Comparison of ENCODE assay signal across 8 mouse cellular contexts in genomic region chr11:101784488-101785142, GRCm38 (mm10). TPM values are rescaled to one million over a fixed set of nuclear protein-coding genes. Genes with fewer than 3 reads are reported as not detected.
A peak's percentile ranks its signal among the peaks of the same experiment; 100 is the strongest.
DNase-seq lines count a peak whose midpoint lies in the region; ATAC-seq lines count a peak whose summit lies in the region.

No protein-coding gene starts in this region.

- no peaks in the 10 kb centered on the region for H3K36me3 ChIP-seq in kidney, embryonic 14.5 days (ENCODE audit: control insufficient read depth, insufficient read depth, low read length)
- H3K36me3 ChIP-seq in embryonic facial prominence, embryonic 12.5 days, result no peaks in the 10 kb centered on the region
- no peaks in the 10 kb centered on the region for H3K36me3 ChIP-seq in hindbrain, embryonic 14.5 days (replicated peaks; ENCODE audit: control insufficient read depth, insufficient read depth)
- H3K36me3 ChIP-seq in liver, embryonic 12.5 days, result no peaks in the 10 kb centered on the region
- H3K36me3 ChIP-seq in neural tube, embryonic 15.5 days, result no peaks in the 10 kb centered on the region

- DNase-seq in kidney, adult 11 months, result no peak
- DNase-seq in ZHBTc4 (ENCODE audit: low read depth, low spot score), result peak; percentile 91
- DNase-seq in hindbrain, embryonic 14.5 days (ENCODE audit: low spot score), result peak; percentile 34
- DNase-seq in ovary, postnatal 36 days (ENCODE audit: low spot score), result no peak

- H3K27me3 ChIP-seq in kidney, embryonic 14.5 days (ENCODE audit: control insufficient read depth, insufficient read depth, low read length), result peaks cover 17% of the 10 kb centered on the region
- peaks cover 66% of the 10 kb centered on the region for H3K27me3 ChIP-seq in embryonic facial prominence, embryonic 12.5 days
- H3K27me3 ChIP-seq in hindbrain, embryonic 14.5 days (ENCODE audit: control insufficient read depth, insufficient read depth, low read length), result peaks cover 76% of the 10 kb centered on the region
- peaks cover 98% of the 10 kb centered on the region for H3K27me3 ChIP-seq in liver, embryonic 12.5 days (replicated peaks)
- peaks cover 78% of the 10 kb centered on the region for H3K27me3 ChIP-seq in neural tube, embryonic 15.5 days (replicated peaks)

- H3K27ac ChIP-seq in kidney, embryonic 14.5 days (ENCODE audit: low read depth, low read length), result peak overlapping the region; percentile 96
- H3K27ac ChIP-seq in embryonic facial prominence, embryonic 12.5 days, result peak overlapping the region; percentile 73
- H3K27ac ChIP-seq in hindbrain, embryonic 14.5 days, result no peak overlapping the region
- H3K27ac ChIP-seq in liver, embryonic 12.5 days, result no peak overlapping the region
- H3K27ac ChIP-seq in neural tube, embryonic 15.5 days (replicated peaks), result peak overlapping the region; percentile 84

- H3K9ac ChIP-seq in kidney, embryonic 14.5 days (ENCODE audit: low read depth, low read length), result peak overlapping the region; percentile 70
- H3K9ac ChIP-seq in embryonic facial prominence, embryonic 12.5 days, result peak overlapping the region; percentile 59
- peak overlapping the region; percentile 57 for H3K9ac ChIP-seq in hindbrain, embryonic 14.5 days
- peak overlapping the region; percentile 29 for H3K9ac ChIP-seq in liver, embryonic 12.5 days
- H3K9ac ChIP-seq in neural tube, embryonic 15.5 days (replicated peaks), result peak overlapping the region; percentile 54

- H3K4me2 ChIP-seq in kidney, embryonic 14.5 days (replicated peaks; ENCODE audit: low read depth, low read length), result peak overlapping the region; percentile 51
- H3K4me2 ChIP-seq in embryonic facial prominence, embryonic 12.5 days (replicated peaks), result peak overlapping the region; percentile 94
- peak overlapping the region; percentile 86 for H3K4me2 ChIP-seq in hindbrain, embryonic 14.5 days (replicated peaks)
- H3K4me2 ChIP-seq in liver, embryonic 12.5 days, result peak overlapping the region; percentile 82
- H3K4me2 ChIP-seq in neural tube, embryonic 15.5 days, result peak overlapping the region; percentile 100

- peak overlapping the region; percentile 55 for H3K4me3 ChIP-seq in kidney, embryonic 14.5 days (ENCODE audit: low read length)
- H3K4me3 ChIP-seq in embryonic facial prominence, embryonic 12.5 days, result peak overlapping the region; percentile 55
- peak overlapping the region; percentile 48 for H3K4me3 ChIP-seq in hindbrain, embryonic 14.5 days (replicated peaks; ENCODE audit: low read length)
- peak overlapping the region; percentile 55 for H3K4me3 ChIP-seq in liver, embryonic 12.5 days
- H3K4me3 ChIP-seq in neural tube, embryonic 15.5 days (replicated peaks), result peak overlapping the region; percentile 55

- H3K4me1 ChIP-seq in kidney, embryonic 14.5 days (ENCODE audit: control insufficient read depth, insufficient read depth, low read length), result 0 out of 2 replicates have a peak, but pooled peaks cover 11% of the 10 kb centered on the region
- peaks cover 9% of the 10 kb centered on the region; the same call in 1 of the 2 replicates for H3K4me1 ChIP-seq in embryonic facial prominence, embryonic 12.5 days
- peaks cover 18% of the 10 kb centered on the region for H3K4me1 ChIP-seq in hindbrain, embryonic 14.5 days (replicated peaks; ENCODE audit: control insufficient read depth, insufficient read depth, low read length)
- H3K4me1 ChIP-seq in liver, embryonic 12.5 days, result peaks cover 18% of the 10 kb centered on the region
- H3K4me1 ChIP-seq in neural tube, embryonic 15.5 days, result peaks cover 27% of the 10 kb centered on the region

- WGBS in kidney, embryonic 14.5 days, result 0% methylated on average over 62 of the region's 67 CpGs
- under 1% methylated on average over 64 of the region's 67 CpGs for WGBS in embryonic facial prominence, embryonic 12.5 days
- under 1% methylated on average over 58 of the region's 67 CpGs for WGBS in hindbrain, embryonic 14.5 days
- WGBS in liver, embryonic 12.5 days (ENCODE audit: insufficient replicate concordance), result under 1% methylated on average over 65 of the region's 67 CpGs
- 0% methylated on average over 46 of the region's 67 CpGs for WGBS in neural tube, embryonic 15.5 days

- ATAC-seq in kidney, embryonic 14.5 days (ENCODE audit: low FRiP score, low TSS enrichment), result peak; percentile 69
- peak; percentile 59 for ATAC-seq in embryonic facial prominence, embryonic 12.5 days (ENCODE audit: insufficient number of reproducible peaks, insufficient read depth, low FRiP score, low TSS enrichment)
- ATAC-seq in hindbrain, embryonic 14.5 days (ENCODE audit: low FRiP score), result peak; percentile 54
- peak; percentile 44 for ATAC-seq in liver, embryonic 12.5 days
- ATAC-seq in neural tube, embryonic 15.5 days (ENCODE audit: low FRiP score), result peak; percentile 65

- no peaks in the 10 kb centered on the region for H3K9me3 ChIP-seq in kidney, embryonic 14.5 days (ENCODE audit: control insufficient read depth, low read length)
- H3K9me3 ChIP-seq in embryonic facial prominence, embryonic 12.5 days, result no peaks in the 10 kb centered on the region
- no peaks in the 10 kb centered on the region for H3K9me3 ChIP-seq in hindbrain, embryonic 14.5 days (ENCODE audit: control insufficient read depth, low read length)
- H3K9me3 ChIP-seq in liver, embryonic 12.5 days (replicated peaks), result no peaks in the 10 kb centered on the region
- H3K9me3 ChIP-seq in neural tube, embryonic 15.5 days (replicated peaks), result no peaks in the 10 kb centered on the region

RNA-seq across cellular contexts. Expression of gene Etv4, which starts 0.6 kb away (rescaled TPM):
- 47.9 and 52.9 TPM in 2 replicates for polyA plus RNA-seq in kidney, embryonic 14.5 days (2014; fragmentation: Nextera tagmentation; extraction: Ambion mirVana)
- polyA plus RNA-seq in embryonic facial prominence, embryonic 12.5 days (2016; fragmentation: Nextera tagmentation; extraction: Ambion mirVana), result 17.0 and 25.2 TPM in 2 replicates
- 12.2 and 12.6 TPM in 2 replicates for polyA plus RNA-seq in hindbrain, embryonic 14.5 days (2014; fragmentation: Nextera tagmentation; extraction: Ambion mirVana)
- polyA plus RNA-seq in liver, embryonic 12.5 days (2016; fragmentation: Nextera tagmentation; extraction: Ambion mirVana), result 1.4 and 2.0 TPM in 2 replicates
- polyA plus RNA-seq in neural tube, embryonic 15.5 days (2015; fragmentation: Nextera tagmentation; extraction: Ambion mirVana), result 25.9 and 29.5 TPM in 2 replicates

RNA-seq across cellular contexts. Expression of gene Dhx8, which starts 51.9 kb away (rescaled TPM):
- polyA plus RNA-seq in kidney, embryonic 14.5 days (2014; fragmentation: Nextera tagmentation; extraction: Ambion mirVana), result 26.0 and 38.1 TPM in 2 replicates
- 48.1 and 50.4 TPM in 2 replicates for polyA plus RNA-seq in embryonic facial prominence, embryonic 12.5 days (2016; fragmentation: Nextera tagmentation; extraction: Ambion mirVana)
- 29.3 and 30.5 TPM in 2 replicates for polyA plus RNA-seq in hindbrain, embryonic 14.5 days (2014; fragmentation: Nextera tagmentation; extraction: Ambion mirVana)
- polyA plus RNA-seq in liver, embryonic 12.5 days (2016; fragmentation: Nextera tagmentation; extraction: Ambion mirVana), result 25.6 and 26.3 TPM in 2 replicates
- polyA plus RNA-seq in neural tube, embryonic 15.5 days (2015; fragmentation: Nextera tagmentation; extraction: Ambion mirVana), result 28.7 and 29.9 TPM in 2 replicates

Comparison
In these comparisons a context has a peak if more than half of its experiments do, and no peak if none do; other contexts are left out.
1. H3K27ac ChIP-seq: peak in kidney, embryonic 14.5 days (single experiment), embryonic facial prominence, embryonic 12.5 days (single experiment) and neural tube, embryonic 15.5 days (single experiment); none in hindbrain, embryonic 14.5 days (single experiment) and liver, embryonic 12.5 days (single experiment).
2. DNase-seq: peak in ZHBTc4 (single experiment) and hindbrain, embryonic 14.5 days (single experiment); none in kidney, adult 11 months (single experiment) and ovary, postnatal 36 days (single experiment).
3. Peak in every context shown above with its lines, with median percentiles within 50 percentile points of each other: ATAC-seq, H3K4me2 ChIP-seq, H3K4me3 ChIP-seq and H3K9ac ChIP-seq.